Comparison of ENCODE assay signal across 9 mouse cellular contexts in genomic region chr5:38197482-38197823, GRCm38 (mm10). TPM values are rescaled to one million over a fixed set of nuclear protein-coding genes. Genes with fewer than 3 reads are reported as not detected.
DNase-seq lines count a peak whose midpoint lies in the region; ATAC-seq and TF ChIP-seq lines count a peak whose summit lies in the region.
"Had no signal": no experiment of that assay in that cellular context is flagged by ENCODE, and none has a peak within 500 bp of the region (broad histone marks: within the 10 kb centered on the region; RNA-seq: fewer than 3 reads in every experiment).

No protein-coding gene starts in this region.

- H3K27me3 ChIP-seq in G1E (ENCODE audit: insufficient read depth, low read length) = peaks cover 13% of the 10 kb centered on the region
- no peaks in the 10 kb centered on the region for H3K27me3 ChIP-seq in forebrain, embryonic 14.5 days (replicated peaks; ENCODE audit: control insufficient read depth, insufficient read depth, low read length)
- H3K27me3 ChIP-seq in hindbrain, embryonic 10.5 days (ENCODE audit: insufficient read depth, poor library complexity, severe bottlenecking) = no peaks in the 10 kb centered on the region
- H3K27me3 ChIP-seq: lung, embryonic 15.5 days had no signal

- peak; percentile 66 for DNase-seq in G1E (ENCODE audit: low spot score)
- peak; percentile 92 for DNase-seq in forebrain, embryonic 14.5 days (ENCODE audit: low spot score)
- peak; percentile 89 for DNase-seq in hindbrain, embryonic 10.5 days (ENCODE audit: low spot score)
- peak; percentile 75 for DNase-seq in layer of hippocampus, adult 9-10 months (ENCODE audit: low spot score)
- peak; percentile 75 for DNase-seq in lung, postnatal 25 days (ENCODE audit: low spot score)
- peak; percentile 79 for DNase-seq in retina, postnatal 7 days (ENCODE audit: low read depth, low spot score)
- peak; percentile 56 to 71 for DNase-seq in urinary bladder, adult 18-20 months (ENCODE audit: low spot score in 2 of 2)

- H3K36me3 ChIP-seq in G1E (replicated peaks) = peaks cover 37% of the 10 kb centered on the region
- peaks cover 33% of the 10 kb centered on the region for H3K36me3 ChIP-seq in forebrain, embryonic 14.5 days (ENCODE audit: control insufficient read depth, insufficient read depth, low read length)
- peaks cover 36% of the 10 kb centered on the region for H3K36me3 ChIP-seq in hindbrain, embryonic 10.5 days

- no peaks in the 10 kb centered on the region for H3K4me1 ChIP-seq in G1E (ENCODE audit: insufficient read depth, low read depth, low read length)
- peaks cover 4% of the 10 kb centered on the region; the same call in 1 of the 2 replicates for H3K4me1 ChIP-seq in forebrain, embryonic 14.5 days (ENCODE audit: control insufficient read depth, insufficient read depth, low read length)
- peaks cover 7% of the 10 kb centered on the region; the same call in 1 of the 2 replicates for H3K4me1 ChIP-seq in hindbrain, embryonic 10.5 days (replicated peaks)
- H3K4me1 ChIP-seq: lung, embryonic 15.5 days had no signal

- no peak overlapping the region for H3K4me2 ChIP-seq in forebrain, embryonic 14.5 days (ENCODE audit: low read length)
- H3K4me2 ChIP-seq: lung, embryonic 15.5 days had no signal

- no peak overlapping the region for H3K4me3 ChIP-seq in G1E (ENCODE audit: low read depth, low read length)
- no peak overlapping the region for H3K4me3 ChIP-seq in forebrain, embryonic 14.5 days (ENCODE audit: low read depth, low read length)
- H3K4me3 ChIP-seq in hindbrain, embryonic 10.5 days = no peak overlapping the region
- H3K4me3 ChIP-seq: lung, embryonic 15.5 days had no signal

- peak; percentile 45 for ATAC-seq in G1E (ENCODE audit: extremely low read depth, insufficient number of reproducible peaks, low FRiP score, poor library complexity, severe bottlenecking)
- peak; percentile 77 for ATAC-seq in cerebellum, adult (ENCODE audit: insufficient number of reproducible peaks, low FRiP score, low TSS enrichment)
- peak; percentile 87 for ATAC-seq in forebrain, embryonic 14.5 days

- peak; percentile 53; the same call in 1 of the 2 replicates for TF ChIP-seq CTCF in G1E (IDR thresholded peaks at IDR 0.05; ENCODE audit: low read depth, low read length)

- no peaks in the 10 kb centered on the region for H3K9me3 ChIP-seq in G1E (replicated peaks)
- H3K9me3 ChIP-seq in forebrain, embryonic 14.5 days (replicated peaks; ENCODE audit: control insufficient read depth, low read length) = no peaks in the 10 kb centered on the region
- no peaks in the 10 kb centered on the region for H3K9me3 ChIP-seq in hindbrain, embryonic 10.5 days
- H3K9me3 ChIP-seq: lung, embryonic 15.5 days had no signal

- H3K27ac ChIP-seq in forebrain, embryonic 14.5 days (ENCODE audit: low read depth, low read length) = no peak overlapping the region
- no peak overlapping the region for H3K27ac ChIP-seq in hindbrain, embryonic 10.5 days
- H3K27ac ChIP-seq: lung, embryonic 15.5 days had no signal

- no peak overlapping the region for H3K9ac ChIP-seq in forebrain, embryonic 14.5 days (ENCODE audit: low read length)
- H3K9ac ChIP-seq: lung, embryonic 15.5 days had no signal

- 22% methylated on average over 7 of the region's 7 CpGs for WGBS in forebrain, embryonic 14.5 days
- WGBS in hindbrain, embryonic 10.5 days = 25% methylated on average over 7 of the region's 7 CpGs

RNA-seq across cellular contexts. Expression of gene Zbtb49, which starts 22.8 kb away (rescaled TPM):
- total RNA-seq in G1E (2014; fragmentation: Nextera tagmentation) (17.9 and 18.7 TPM in 2 replicates), G1E (2017) (11.8 and 12.0 TPM in 2 replicates)
- polyA plus RNA-seq in G1E (2012) = 4.8 and 4.9 TPM in 2 replicates
- polyA plus RNA-seq in forebrain, embryonic 14.5 days (2014; fragmentation: Nextera tagmentation; extraction: Ambion mirVana) = 15.9 and 19.6 TPM in 2 replicates
- polyA plus RNA-seq in hindbrain, embryonic 10.5 days (2016; fragmentation: Nextera tagmentation; extraction: Ambion mirVana) = 16.4 and 19.4 TPM in 2 replicates

RNA-seq across cellular contexts. Expression of gene Lyar, which starts 22.8 kb away (rescaled TPM):
- total RNA-seq in G1E (2014; fragmentation: Nextera tagmentation) (123 and 128 TPM in 2 replicates), G1E (2017) (65.1 and 82.4 TPM in 2 replicates)
- polyA plus RNA-seq in G1E (2012) = 119 and 125 TPM in 2 replicates
- polyA plus RNA-seq in forebrain, embryonic 14.5 days (2014; fragmentation: Nextera tagmentation; extraction: Ambion mirVana) = 42.9 and 48.3 TPM in 2 replicates
- polyA plus RNA-seq in hindbrain, embryonic 10.5 days (2016; fragmentation: Nextera tagmentation; extraction: Ambion mirVana) = 101 and 148 TPM in 2 replicates

RNA-seq across cellular contexts. Expression of gene Nsg1, which starts 37.7 kb away (rescaled TPM):
- total RNA-seq in G1E (2014; fragmentation: Nextera tagmentation) = not detected in 2 replicates
- total RNA-seq in G1E (2017) = 0.12 and 0.60 TPM in 2 replicates
- not detected in 2 replicates for polyA plus RNA-seq in G1E (2012)
- polyA plus RNA-seq in forebrain, embryonic 14.5 days (2014; fragmentation: Nextera tagmentation; extraction: Ambion mirVana) = 351 and 354 TPM in 2 replicates
- polyA plus RNA-seq in hindbrain, embryonic 10.5 days (2016; fragmentation: Nextera tagmentation; extraction: Ambion mirVana) = 142 and 224 TPM in 2 replicates

Comparison
In these comparisons a context has a peak if more than half of its experiments do, and no peak if none do; other contexts are left out.
1. RNA of gene Nsg1, which starts 37.7 kb away (polyA plus RNA-seq): 351 to 354 TPM in forebrain, embryonic 14.5 days and 142 to 224 TPM in hindbrain, embryonic 10.5 days; not detected in G1E; every median in the first group is over 100 times any median in the second.
2. Peak in every context shown above with its lines, with median percentiles within 50 percentile points of each other: ATAC-seq and DNase-seq.